Mouse (Mus musculus): ENCODE results near the gene Islr2. TPM values are rescaled to one million over a fixed set of nuclear protein-coding genes. Genes with fewer than 3 reads are reported as not detected.

Islr2 gene
- polyA plus RNA-seq, 1 experiment from 2014 or later = 118 TPM

DNA sequence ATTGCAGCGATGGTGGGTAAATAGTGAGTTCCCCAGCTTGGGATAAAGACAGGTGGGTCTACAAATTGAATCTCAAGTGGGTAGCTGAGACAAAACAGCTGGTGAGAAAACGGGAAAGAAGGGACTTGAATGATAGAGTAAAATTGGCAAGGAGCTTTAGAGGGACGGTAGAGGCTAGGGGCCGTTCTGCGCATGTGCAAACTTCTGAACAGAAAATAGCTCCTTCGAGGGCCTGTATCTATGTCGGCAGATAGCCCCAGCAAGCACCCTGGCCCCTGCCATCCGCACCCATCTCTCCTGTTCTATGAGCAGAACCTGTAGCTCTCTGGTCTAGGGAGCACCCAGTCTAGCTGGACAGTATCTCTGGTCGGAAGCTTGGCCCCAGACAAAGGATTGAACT, 9.9 kb downstream of the Islr2 start:
- ATAC-seq = no peak
- no peak for DNase-seq (ENCODE audit: low spot score)
- Histone ChIP-seq H3K27me3 (replicated peaks; ENCODE audit: control insufficient read depth, insufficient read depth, low read length) (peaks cover 26% of the 10 kb centered on the region), H3K9ac (ENCODE audit: low read length) (no peak overlapping the region), H3K4me1 (ENCODE audit: control insufficient read depth, insufficient read depth, low read length) (peaks cover 18% of the 10 kb centered on the region), H3K4me2 (ENCODE audit: low read length) (no peak overlapping the region), H3K4me3 (ENCODE audit: low read depth, low read length) (no peak overlapping the region), H3K9me3 (replicated peaks; ENCODE audit: control insufficient read depth, low read length) (no peaks in the 10 kb centered on the region), H3K36me3 (ENCODE audit: control insufficient read depth, insufficient read depth, low read length) (peaks cover 24% of the 10 kb centered on the region), H3K27ac (ENCODE audit: low read depth, low read length) (no peak overlapping the region; the same call in 1 of the 2 replicates)
- WGBS = 68% methylated on average over 9 of the region's 9 CpGs

DNA sequence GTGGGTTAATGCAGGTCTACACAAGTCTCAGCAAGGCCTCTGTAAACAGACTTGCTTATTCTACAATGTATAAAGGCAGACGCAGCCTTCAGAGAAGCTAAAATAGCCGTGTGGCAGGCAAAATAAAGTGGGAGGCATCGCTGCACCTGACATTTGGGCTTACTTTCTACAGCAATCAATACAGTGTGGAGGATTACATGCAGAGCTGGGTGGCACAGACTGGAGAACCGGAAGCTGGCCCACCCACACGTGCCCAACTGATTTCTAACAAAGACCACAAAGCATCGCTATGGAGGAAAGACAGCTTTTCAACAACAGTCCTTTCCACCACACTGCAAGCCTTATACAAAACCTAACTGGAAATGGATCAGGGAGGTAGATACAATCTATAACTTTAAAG, 19.7 kb downstream of the Islr2 start:
- H3K36me3 ChIP-seq (ENCODE audit: control insufficient read depth, insufficient read depth, low read length) = no peaks in the 10 kb centered on the region
- H3K4me1 ChIP-seq (ENCODE audit: control insufficient read depth, insufficient read depth, low read length) = no peaks in the 10 kb centered on the region
- no peak for ATAC-seq
- no peaks in the 10 kb centered on the region for H3K9me3 ChIP-seq (replicated peaks; ENCODE audit: control insufficient read depth, low read length)
- no peaks in the 10 kb centered on the region for H3K27me3 ChIP-seq (replicated peaks; ENCODE audit: control insufficient read depth, insufficient read depth, low read length)
- no peak for DNase-seq (ENCODE audit: low spot score)
- H3K9ac ChIP-seq (ENCODE audit: low read length) = no peak overlapping the region
- H3K4me2 ChIP-seq (ENCODE audit: low read length) = no peak overlapping the region
- H3K27ac ChIP-seq (ENCODE audit: low read depth, low read length) = no peak overlapping the region
- 59% methylated on average over 6 of the region's 6 CpGs for WGBS
- no peak overlapping the region for H3K4me3 ChIP-seq (ENCODE audit: low read depth, low read length)

GRCm38 (mm10) chr9:58179390-58179789, 24.7 kb downstream of the Islr2 start:
- no peak overlapping the region for H3K4me2 ChIP-seq (ENCODE audit: low read length)
- no peaks in the 10 kb centered on the region for H3K27me3 ChIP-seq (replicated peaks; ENCODE audit: control insufficient read depth, insufficient read depth, low read length)
- H3K36me3 ChIP-seq (ENCODE audit: control insufficient read depth, insufficient read depth, low read length) = no peaks in the 10 kb centered on the region
- H3K9ac ChIP-seq (ENCODE audit: low read length) = no peak overlapping the region
- 89% methylated on average over 2 of the region's 2 CpGs for WGBS
- no peak for ATAC-seq
- DNase-seq (ENCODE audit: low spot score) = no peak
- H3K4me3 ChIP-seq (ENCODE audit: low read depth, low read length) = no peak overlapping the region
- H3K27ac ChIP-seq (ENCODE audit: low read depth, low read length) = no peak overlapping the region
- no peaks in the 10 kb centered on the region for H3K9me3 ChIP-seq (replicated peaks; ENCODE audit: control insufficient read depth, low read length)
- H3K4me1 ChIP-seq (ENCODE audit: control insufficient read depth, insufficient read depth, low read length) = peaks cover 12% of the 10 kb centered on the region; the same call in 1 of the 2 replicates

- no peak overlapping the region for H3K9ac ChIP-seq (ENCODE audit: low read length)
- no peak overlapping the region for H3K4me2 ChIP-seq (ENCODE audit: low read length)
- no peaks in the 10 kb centered on the region for H3K27me3 ChIP-seq (replicated peaks; ENCODE audit: control insufficient read depth, insufficient read depth, low read length)
- no peaks in the 10 kb centered on the region for H3K36me3 ChIP-seq (ENCODE audit: control insufficient read depth, insufficient read depth, low read length)
- peaks cover 12% of the 10 kb centered on the region; the same call in 1 of the 2 replicates for H3K4me1 ChIP-seq (ENCODE audit: control insufficient read depth, insufficient read depth, low read length)
- ATAC-seq (no peak), DNase-seq (ENCODE audit: low spot score) (no peak)
- H3K9me3 ChIP-seq (replicated peaks; ENCODE audit: control insufficient read depth, low read length) = no peaks in the 10 kb centered on the region
- no peak overlapping the region for H3K4me3 ChIP-seq (ENCODE audit: low read depth, low read length)
- 39% methylated on average over 4 of the region's 4 CpGs for WGBS
- no peak overlapping the region for H3K27ac ChIP-seq (ENCODE audit: low read depth, low read length)
These were observed 27.0 kb downstream of the Islr2 start for GRCm38 (mm10) chr9:58177165-58177564.

DNA sequence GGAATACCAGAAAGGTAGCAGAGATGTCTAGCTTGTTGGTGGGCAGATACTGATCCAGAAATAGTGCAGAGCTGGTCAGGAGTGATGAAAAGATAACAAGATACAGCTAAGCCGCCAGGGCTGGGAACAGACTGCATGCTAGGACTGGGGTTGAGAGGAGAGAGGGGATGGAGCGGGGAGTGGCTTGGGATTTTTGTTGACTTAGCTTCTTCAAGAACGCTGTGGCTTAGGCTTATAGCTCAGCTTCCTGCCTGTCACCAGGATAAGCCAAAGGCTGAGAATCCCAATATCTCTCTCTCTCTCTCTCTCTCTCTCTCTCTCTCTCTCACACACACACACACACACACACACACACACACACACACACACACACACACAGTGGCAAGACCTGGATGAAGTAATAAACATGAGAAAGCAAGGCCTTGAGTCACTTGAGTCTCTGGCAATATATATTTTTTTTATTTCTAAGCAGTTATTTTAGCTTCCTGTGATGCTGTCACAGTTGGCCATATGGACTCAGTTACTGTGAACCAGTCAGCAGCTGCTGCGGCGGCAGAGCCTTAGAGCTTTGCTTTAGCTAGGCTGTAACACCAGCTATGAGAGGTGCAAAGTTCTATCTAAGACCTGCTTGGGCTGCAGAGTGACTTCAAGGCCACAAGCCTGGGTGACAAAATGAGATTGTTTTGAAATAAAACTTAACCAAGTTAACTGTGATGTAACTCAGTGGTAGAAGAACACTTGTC, 28.2 kb downstream of the Islr2 start:
- no peaks in the 10 kb centered on the region for H3K9me3 ChIP-seq (replicated peaks; ENCODE audit: control insufficient read depth, low read length)
- no peaks in the 10 kb centered on the region for H3K36me3 ChIP-seq (ENCODE audit: control insufficient read depth, insufficient read depth, low read length)
- 52% methylated on average over 5 of the region's 5 CpGs for WGBS
- H3K4me2 ChIP-seq (ENCODE audit: low read length) = no peak overlapping the region
- no peaks in the 10 kb centered on the region for H3K27me3 ChIP-seq (replicated peaks; ENCODE audit: control insufficient read depth, insufficient read depth, low read length)
- H3K4me1 ChIP-seq (ENCODE audit: control insufficient read depth, insufficient read depth, low read length) = peaks cover 12% of the 10 kb centered on the region; the same call in 1 of the 2 replicates
- peak overlapping the region; percentile 83 for H3K27ac ChIP-seq (ENCODE audit: low read depth, low read length)
- no peak overlapping the region for H3K9ac ChIP-seq (ENCODE audit: low read length)
- ATAC-seq (no peak; the same call in 1 of the 2 replicates), DNase-seq (ENCODE audit: low spot score) (peak; percentile 73)
- H3K4me3 ChIP-seq (ENCODE audit: low read depth, low read length) = no peak overlapping the region

DNA sequence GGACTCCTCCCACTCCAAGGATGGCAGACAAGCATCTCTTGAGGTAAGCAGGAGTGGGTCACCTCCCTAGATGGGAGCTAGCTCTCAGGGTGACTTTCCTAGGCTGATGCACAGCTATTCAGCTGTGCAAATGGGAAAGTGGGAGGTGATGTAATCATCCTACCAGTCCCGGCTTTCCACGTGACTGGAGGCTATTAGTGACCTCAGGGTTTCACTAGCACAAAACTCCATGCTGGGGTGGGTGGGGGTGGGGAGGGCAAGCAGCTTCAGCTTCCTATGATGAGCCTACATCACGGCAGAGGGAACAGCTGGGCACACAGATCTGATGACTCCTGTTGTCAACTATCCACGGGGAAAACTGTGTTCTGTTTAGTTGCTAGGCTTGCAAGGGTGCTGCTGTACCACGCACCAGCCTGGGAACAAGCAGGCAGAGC, 29.3 kb downstream of the Islr2 start:
- Histone ChIP-seq H3K4me2 (ENCODE audit: low read length) (no peak overlapping the region), H3K27me3 (replicated peaks; ENCODE audit: control insufficient read depth, insufficient read depth, low read length) (no peaks in the 10 kb centered on the region), H3K4me1 (ENCODE audit: control insufficient read depth, insufficient read depth, low read length) (peaks cover 12% of the 10 kb centered on the region; the same call in 1 of the 2 replicates), H3K9ac (ENCODE audit: low read length) (no peak overlapping the region), H3K36me3 (ENCODE audit: control insufficient read depth, insufficient read depth, low read length) (no peaks in the 10 kb centered on the region), H3K27ac (ENCODE audit: low read depth, low read length) (peak overlapping the region; percentile 83), H3K4me3 (ENCODE audit: low read depth, low read length) (no peak overlapping the region), H3K9me3 (replicated peaks; ENCODE audit: control insufficient read depth, low read length) (no peaks in the 10 kb centered on the region)
- ATAC-seq = peak; percentile 42; the same call in 1 of the 2 replicates
- WGBS = 26% methylated on average over 5 of the region's 5 CpGs
- DNase-seq (ENCODE audit: low spot score) = peak; percentile 48

DNA sequence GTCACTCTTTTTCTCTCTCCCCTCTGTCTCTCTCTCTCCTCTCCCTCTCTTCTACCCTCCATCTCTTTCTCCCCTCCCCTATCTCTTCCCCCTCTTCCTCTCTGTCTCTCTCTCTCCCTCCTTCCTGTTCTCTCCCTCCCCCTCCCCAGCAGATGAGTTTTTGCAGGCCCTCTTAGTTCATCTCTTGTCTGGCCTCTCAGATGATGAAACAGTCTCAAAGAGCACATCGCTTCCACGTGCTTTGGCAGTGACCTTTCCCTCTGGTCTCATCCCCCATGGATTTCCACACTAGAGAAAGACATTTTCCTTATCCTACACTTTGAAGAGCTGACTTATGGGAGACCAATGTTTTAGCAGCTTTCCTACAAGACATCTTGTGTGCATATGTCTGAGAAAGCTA, 31.3 kb downstream of the Islr2 start:
- no peak overlapping the region for H3K27ac ChIP-seq (ENCODE audit: low read depth, low read length)
- no peaks in the 10 kb centered on the region for H3K9me3 ChIP-seq (replicated peaks; ENCODE audit: control insufficient read depth, low read length)
- H3K36me3 ChIP-seq (ENCODE audit: control insufficient read depth, insufficient read depth, low read length) = no peaks in the 10 kb centered on the region
- WGBS = 84% methylated on average over 2 of the region's 2 CpGs
- H3K4me2 ChIP-seq (ENCODE audit: low read length) = no peak overlapping the region
- no peak overlapping the region for H3K4me3 ChIP-seq (ENCODE audit: low read depth, low read length)
- no peaks in the 10 kb centered on the region for H3K27me3 ChIP-seq (replicated peaks; ENCODE audit: control insufficient read depth, insufficient read depth, low read length)
- H3K9ac ChIP-seq (ENCODE audit: low read length) = no peak overlapping the region
- no peak for ATAC-seq
- DNase-seq (ENCODE audit: low spot score) = no peak
- peaks cover 14% of the 10 kb centered on the region; the same call in 1 of the 2 replicates for H3K4me1 ChIP-seq (ENCODE audit: control insufficient read depth, insufficient read depth, low read length)

GRCm38 (mm10) chr9:58169426-58169825, 34.7 kb downstream of the Islr2 start:
- H3K4me3 ChIP-seq (ENCODE audit: low read depth, low read length) = no peak overlapping the region
- H3K27me3 ChIP-seq (replicated peaks; ENCODE audit: control insufficient read depth, insufficient read depth, low read length) = no peaks in the 10 kb centered on the region
- DNase-seq (ENCODE audit: low spot score) (peak; percentile 57), ATAC-seq (no peak)
- no peak overlapping the region for H3K4me2 ChIP-seq (ENCODE audit: low read length)
- H3K9ac ChIP-seq (ENCODE audit: low read length) = no peak overlapping the region
- H3K9me3 ChIP-seq (replicated peaks; ENCODE audit: control insufficient read depth, low read length) = no peaks in the 10 kb centered on the region
- 73% methylated on average over 6 of the region's 6 CpGs for WGBS
- H3K4me1 ChIP-seq (ENCODE audit: control insufficient read depth, insufficient read depth, low read length) = 0 out of 2 replicates have a peak, but pooled peaks cover 2% of the 10 kb centered on the region
- no peak overlapping the region for H3K27ac ChIP-seq (ENCODE audit: low read depth, low read length)
- no peaks in the 10 kb centered on the region for H3K36me3 ChIP-seq (ENCODE audit: control insufficient read depth, insufficient read depth, low read length)

DNA sequence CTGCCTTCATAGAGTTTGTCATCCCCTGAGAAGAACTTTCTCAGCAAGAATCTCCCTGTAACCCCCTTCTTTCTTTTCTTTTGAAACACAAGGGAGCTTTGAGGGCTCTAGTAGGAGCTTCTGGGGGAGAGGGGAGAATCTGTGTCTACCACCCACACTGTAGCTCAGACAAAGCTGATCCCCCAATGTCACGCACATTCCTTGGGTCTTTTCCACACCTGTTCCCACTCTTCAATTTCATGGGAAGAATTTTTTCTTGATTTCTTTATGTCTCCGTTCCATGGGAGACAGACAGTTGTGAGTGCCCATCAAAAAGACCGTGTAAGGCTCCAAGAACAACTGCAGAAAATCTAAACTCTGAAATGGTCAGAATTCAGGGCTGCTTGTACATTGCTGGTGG, 35.2 kb downstream of the Islr2 start:
- no peak overlapping the region for H3K27ac ChIP-seq (ENCODE audit: low read depth, low read length)
- DNase-seq (ENCODE audit: low spot score) (no peak), ATAC-seq (no peak)
- H3K4me3 ChIP-seq (ENCODE audit: low read depth, low read length) = no peak overlapping the region
- H3K27me3 ChIP-seq (replicated peaks; ENCODE audit: control insufficient read depth, insufficient read depth, low read length) = no peaks in the 10 kb centered on the region
- H3K9ac ChIP-seq (ENCODE audit: low read length) = no peak overlapping the region
- WGBS = 77% methylated on average over 3 of the region's 3 CpGs
- H3K9me3 ChIP-seq (replicated peaks; ENCODE audit: control insufficient read depth, low read length) = no peaks in the 10 kb centered on the region
- no peak overlapping the region for H3K4me2 ChIP-seq (ENCODE audit: low read length)
- 0 out of 2 replicates have a peak, but pooled peaks cover 2% of the 10 kb centered on the region for H3K4me1 ChIP-seq (ENCODE audit: control insufficient read depth, insufficient read depth, low read length)
- H3K36me3 ChIP-seq (ENCODE audit: control insufficient read depth, insufficient read depth, low read length) = no peaks in the 10 kb centered on the region
